Mouse (Mus musculus) C2C12 (cell line): ENCODE results near the gene Skap1.

Experiments used
- CTCF ChIP-seq: IDR thresholded peaks from one replicate; pipeline ENCODE4 v1.5.1; 2011; ENCODE audit not compliant: control insufficient read depth, insufficient read depth, insufficient read length
- MAX ChIP-seq: IDR thresholded peaks from one replicate; pipeline ENCODE4 v1.6.1; 2011; ENCODE audit warnings: mild to moderate bottlenecking, control low read depth
- MYOD1 ChIP-seq: IDR thresholded peaks from one replicate; pipeline ENCODE4 v1.6.1; 2011; ENCODE audit warnings: low read depth; ENCODE audit not compliant: control insufficient read depth, insufficient read length

- TF ChIP-seq CTCF (no peak), MAX (no peak), MYOD1 (no peak)
These were observed 279.5 kb downstream of the Skap1 start for GRCm38 (mm10) chr11:96743891-96744290.
